Mouse (Mus musculus): ENCODE measurements around the gene Tesk2.

The Tesk2 gene

GRCm38 (mm10) chr4:116712536-116712935 lies 8.2 kb upstream of the Tesk2 start:
- in situ Hi-C loops (cut with MboI, MseI), result no loop called here

GRCm38 (mm10) chr4:116719396-116719795 lies 1.4 kb upstream of the Tesk2 start:
- in situ Hi-C loops (cut with MboI, MseI), result loop anchor here (5.0 kb wide), 1 partner anchor 68 kb away; no protein-coding TSS in a partner anchor

DNA sequence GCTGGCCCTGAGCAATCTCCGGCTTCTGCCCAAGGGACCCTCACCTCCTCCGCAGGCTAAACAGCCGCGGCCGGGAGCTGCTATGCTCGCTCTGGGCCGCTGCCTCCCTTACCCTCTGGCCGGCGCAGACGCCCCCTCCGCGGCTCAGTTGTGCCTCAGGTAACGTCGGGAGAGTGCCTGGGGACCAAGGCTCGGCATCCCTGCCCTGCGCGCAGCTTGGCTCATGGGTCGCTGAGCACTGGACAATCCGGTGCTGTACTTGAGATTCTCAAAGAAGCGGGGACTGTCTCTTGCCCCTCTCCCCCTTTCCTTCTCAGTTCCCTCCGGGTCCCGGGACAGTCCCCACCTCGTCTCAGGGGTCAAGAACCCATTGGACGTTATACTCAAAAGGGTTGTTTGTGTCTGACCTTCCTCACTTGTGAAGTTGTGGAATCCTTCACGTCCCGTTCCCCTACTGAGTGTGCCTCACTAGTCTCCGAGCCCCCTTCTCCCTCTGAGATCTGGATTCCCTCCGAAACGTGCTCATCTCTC lies 415 bp downstream of the Tesk2 start:
- in situ Hi-C loops (cut with MboI, MseI), result no loop called here

DNA sequence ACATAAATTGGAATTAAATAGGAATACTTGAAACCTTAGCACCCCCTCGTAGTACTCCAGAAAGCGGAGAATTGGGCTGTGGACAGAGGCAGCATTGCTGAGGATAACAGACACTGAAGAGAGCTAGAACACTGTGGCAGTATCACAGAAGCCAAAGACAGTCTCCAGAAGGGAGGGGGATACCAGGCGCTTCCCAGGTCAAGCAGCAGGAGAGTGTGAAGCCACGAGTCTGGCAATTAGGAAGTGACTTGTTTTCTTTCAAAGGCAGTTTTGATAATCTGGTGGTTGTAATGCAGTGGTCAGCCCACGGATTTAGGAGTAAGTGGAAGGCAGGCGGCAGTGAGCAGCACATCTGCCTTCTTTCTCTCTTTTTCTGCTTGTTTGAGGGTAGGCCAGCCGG lies 1.5 kb downstream of the Tesk2 start:
- in situ Hi-C loops (cut with MboI, MseI), result no loop called here

GRCm38 (mm10) chr4:116725444-116725843 lies 4.7 kb downstream of the Tesk2 start:
- in situ Hi-C loops (cut with MboI, MseI), result no loop called here

- in situ Hi-C loops (cut with MboI, MseI), result no loop called here
Observed at GRCm38 (mm10) chr4:116727401-116727800, 6.7 kb downstream of the Tesk2 start.

GRCm38 (mm10) chr4:116729532-116729931 lies 8.8 kb downstream of the Tesk2 start:
- in situ Hi-C loops (cut with MboI, MseI), result no loop called here

DNA sequence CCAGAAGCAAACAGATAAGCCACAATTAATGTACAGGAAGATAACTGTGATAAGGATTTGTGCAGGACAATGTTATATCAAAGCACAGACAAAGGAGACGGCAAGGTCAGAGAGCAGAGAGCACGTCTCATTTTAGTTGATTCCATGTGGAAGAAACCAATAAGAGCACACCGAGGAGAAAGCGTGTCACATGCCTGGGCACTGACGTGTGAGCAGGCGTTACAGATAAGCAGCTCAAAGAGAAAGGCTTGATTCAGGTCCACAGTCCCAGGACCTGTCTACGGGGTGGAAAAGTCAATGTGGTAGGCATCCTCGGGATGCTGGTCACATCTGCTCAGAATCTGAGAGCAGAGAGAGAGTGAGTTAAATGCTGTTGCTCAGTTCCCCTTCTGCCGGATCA lies 10.3 kb downstream of the Tesk2 start:
- in situ Hi-C loops (cut with MboI, MseI), result no loop called here

- in situ Hi-C loops (cut with MboI, MseI), result no loop called here
Observed at GRCm38 (mm10) chr4:116732355-116732754, 11.6 kb downstream of the Tesk2 start.

DNA sequence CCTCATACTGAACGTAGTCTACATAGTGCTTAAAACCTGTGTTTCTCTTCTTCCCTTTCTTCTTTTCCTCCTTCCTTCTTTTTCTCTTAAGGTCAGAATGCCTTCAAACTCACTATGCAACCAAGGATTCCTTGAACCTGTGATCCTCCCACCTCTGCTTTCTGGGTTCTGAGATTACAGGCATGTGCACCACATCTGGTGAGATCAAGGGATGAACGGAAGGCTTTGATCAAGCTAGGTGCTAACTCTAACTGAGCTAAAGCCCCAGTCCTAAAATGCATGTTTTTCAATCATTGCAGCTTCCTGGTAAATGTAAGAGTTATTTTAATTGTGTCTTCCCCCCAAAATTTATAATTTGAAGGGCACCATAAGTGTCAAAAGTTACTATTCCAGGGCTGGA lies 14.2 kb downstream of the Tesk2 start:
- in situ Hi-C loops (cut with MboI, MseI), result no loop called here

- in situ Hi-C loops (cut with MboI, MseI), result no loop called here
Observed at GRCm38 (mm10) chr4:116738972-116739751, 18.4 kb downstream of the Tesk2 start.

DNA sequence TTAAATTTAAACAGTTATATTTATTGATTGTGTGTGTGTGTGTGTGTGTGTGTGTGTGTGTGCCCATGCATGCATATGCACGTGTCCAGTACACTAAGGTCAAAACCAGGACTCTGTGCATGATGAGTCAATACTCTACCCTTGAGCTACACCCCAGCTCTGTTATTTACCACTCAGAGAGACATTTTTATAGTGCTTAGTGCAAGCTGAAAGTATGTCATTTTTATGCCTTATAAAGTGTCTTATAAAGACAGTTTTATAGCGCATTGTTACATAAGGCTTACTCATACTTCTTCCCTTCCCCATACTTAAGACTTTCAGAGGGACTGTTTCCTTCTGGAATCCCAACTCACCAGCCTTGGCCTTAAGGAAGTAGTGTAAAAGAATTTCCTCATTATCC lies 29.0 kb downstream of the Tesk2 start:
- in situ Hi-C loops (cut with MboI, MseI), result no loop called here

DNA sequence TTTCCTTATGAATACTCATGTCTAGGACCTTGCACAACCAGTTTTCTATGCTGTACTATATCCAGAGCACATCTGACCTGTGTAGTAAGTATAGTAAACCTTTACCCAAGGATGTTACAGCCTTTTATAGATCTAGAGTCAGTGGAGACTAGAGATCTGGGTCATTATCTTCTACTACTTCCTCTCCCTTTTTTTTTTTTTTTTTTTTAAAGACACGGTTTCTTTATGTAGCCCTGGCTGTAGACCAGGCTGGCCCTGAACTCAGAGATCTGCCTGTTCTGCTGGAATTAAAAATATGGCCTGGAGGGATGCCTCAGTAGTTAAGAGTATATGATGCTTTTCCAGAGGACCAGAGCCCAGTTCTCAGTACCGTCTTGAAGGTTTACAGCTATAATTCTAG lies 41.2 kb downstream of the Tesk2 start:
- in situ Hi-C loops (cut with MboI, MseI), result no loop called here

GRCm38 (mm10) chr4:116764001-116764400 lies 43.3 kb downstream of the Tesk2 start:
- in situ Hi-C loops (cut with MboI, MseI), result no loop called here

- in situ Hi-C loops (cut with MboI, MseI), result no loop called here
Observed at GRCm38 (mm10) chr4:116768510-116768909, 47.8 kb downstream of the Tesk2 start.

DNA sequence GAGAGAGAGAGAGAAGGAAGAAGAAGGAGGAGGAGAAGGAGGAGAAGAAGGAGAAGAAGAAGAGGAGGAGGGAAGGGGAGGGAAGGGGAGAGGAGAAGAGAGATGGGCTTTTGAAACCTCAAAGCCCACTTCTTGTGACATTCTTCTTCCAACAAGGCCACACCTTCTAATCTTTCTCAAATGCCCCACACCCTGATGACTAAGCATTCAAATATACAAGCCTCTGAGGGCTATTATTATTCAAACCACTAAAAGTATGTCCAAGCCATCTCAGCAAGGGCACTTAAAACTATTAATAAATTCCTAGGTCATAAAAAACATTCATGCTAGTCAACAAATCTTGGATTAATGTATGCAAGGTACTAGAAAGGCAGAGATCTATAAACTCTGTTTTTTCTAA lies 48.3 kb downstream of the Tesk2 start:
- in situ Hi-C loops (cut with MboI, MseI), result no loop called here

GRCm38 (mm10) chr4:116776391-116776790 lies 55.6 kb downstream of the Tesk2 start:
- in situ Hi-C loops (cut with MboI, MseI), result loop anchor here in 1 of 2 experiments (10.0 kb wide), 1 partner anchor 822 kb away; no protein-coding TSS in a partner anchor

DNA sequence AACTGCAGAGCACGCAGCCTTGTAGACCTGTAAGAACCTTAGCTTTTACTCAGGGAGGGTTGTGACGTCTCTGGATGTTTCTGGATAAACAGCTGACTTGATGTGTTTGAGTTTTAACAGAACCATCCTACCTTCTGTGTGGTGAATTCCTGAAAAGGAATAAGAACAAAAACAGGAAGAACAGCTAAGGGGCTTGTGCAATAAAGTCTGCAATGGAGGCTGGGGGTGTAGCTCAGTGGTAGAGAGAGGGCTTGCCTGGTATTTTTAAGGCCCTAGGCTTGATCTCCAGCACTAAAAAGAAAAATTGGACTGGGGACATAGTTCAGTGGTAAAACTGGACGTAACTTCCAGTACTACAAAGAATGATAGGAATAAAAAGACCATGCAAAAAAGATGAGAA lies 56.3 kb downstream of the Tesk2 start:
- in situ Hi-C loops (cut with MboI, MseI), result loop anchor here in 1 of 2 experiments (10.0 kb wide), 1 partner anchor 822 kb away; no protein-coding TSS in a partner anchor

DNA sequence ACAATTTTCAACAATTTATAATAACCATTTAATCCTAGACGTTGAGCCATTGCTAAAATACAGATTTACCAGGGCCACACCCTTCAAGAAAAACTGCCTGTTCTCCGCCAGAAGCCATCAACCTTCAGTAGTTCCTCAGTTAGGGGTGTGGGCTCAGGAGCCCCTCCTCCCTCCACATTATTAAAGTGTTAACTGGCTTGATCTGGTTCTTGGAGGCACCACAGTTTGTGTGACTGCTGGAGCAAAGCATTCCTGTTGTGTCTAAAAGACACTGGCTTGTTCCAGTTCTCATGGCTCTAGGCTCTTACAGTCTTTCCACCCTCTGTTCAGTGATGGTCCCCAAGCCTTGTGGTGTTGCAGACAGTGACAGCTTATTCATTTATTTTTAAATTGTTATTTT lies 59.8 kb downstream of the Tesk2 start:
- in situ Hi-C loops (cut with MboI, MseI), result no loop called here

GRCm38 (mm10) chr4:116781366-116781765 lies 60.6 kb downstream of the Tesk2 start:
- in situ Hi-C loops (cut with MboI, MseI), result no loop called here

GRCm38 (mm10) chr4:116782171-116782570 lies 61.4 kb downstream of the Tesk2 start:
- in situ Hi-C loops (cut with MboI, MseI), result no loop called here

DNA sequence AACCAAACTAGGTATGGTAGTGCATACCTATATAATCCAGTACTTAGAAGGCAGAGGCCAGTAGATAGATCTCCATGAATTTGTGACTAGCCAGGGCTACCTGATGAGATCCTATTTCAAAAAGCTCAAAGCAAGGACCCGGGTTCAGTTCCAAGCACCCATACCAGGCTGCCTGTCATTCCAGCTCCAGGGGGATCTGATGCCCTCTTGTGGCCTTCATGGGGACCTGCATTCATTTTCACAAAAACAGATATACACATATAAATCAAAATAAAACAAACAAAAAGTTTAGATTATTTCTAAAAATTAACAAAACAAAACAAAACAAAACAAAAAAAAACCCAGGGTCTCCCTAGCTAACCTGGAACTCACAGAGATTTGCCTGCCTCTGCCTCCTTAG lies 65.8 kb downstream of the Tesk2 start:
- in situ Hi-C loops (cut with MboI, MseI), result loop anchor here (5.0 kb wide), 1 partner anchor 69 kb away; no protein-coding TSS in a partner anchor
